Mouse (Mus musculus) 416B (cell line): ENCODE data around the gene Rprd1b.
A peak's percentile ranks its signal among the peaks of the same experiment; 100 is the strongest.

Source experiments
- DNase-seq: peaks from one replicate; pipeline ENCODE4 v3.0.0; 2011; ENCODE audit warnings: low read depth

The Rprd1b gene

GRCm38 (mm10) chr2:158122814-158123213 is 94.5 kb downstream of the Rprd1b start:
- DNase-seq: no peak

- no peak for DNase-seq
These were observed 98.9 kb downstream of the Rprd1b start for GRCm38 (mm10) chr2:158127245-158127644.

GRCm38 (mm10) chr2:158127872-158128271 is 99.6 kb downstream of the Rprd1b start:
- no peak for DNase-seq

GRCm38 (mm10) chr2:158128461-158129130 is 100.3 kb downstream of the Rprd1b start:
- DNase-seq: no peak

DNA sequence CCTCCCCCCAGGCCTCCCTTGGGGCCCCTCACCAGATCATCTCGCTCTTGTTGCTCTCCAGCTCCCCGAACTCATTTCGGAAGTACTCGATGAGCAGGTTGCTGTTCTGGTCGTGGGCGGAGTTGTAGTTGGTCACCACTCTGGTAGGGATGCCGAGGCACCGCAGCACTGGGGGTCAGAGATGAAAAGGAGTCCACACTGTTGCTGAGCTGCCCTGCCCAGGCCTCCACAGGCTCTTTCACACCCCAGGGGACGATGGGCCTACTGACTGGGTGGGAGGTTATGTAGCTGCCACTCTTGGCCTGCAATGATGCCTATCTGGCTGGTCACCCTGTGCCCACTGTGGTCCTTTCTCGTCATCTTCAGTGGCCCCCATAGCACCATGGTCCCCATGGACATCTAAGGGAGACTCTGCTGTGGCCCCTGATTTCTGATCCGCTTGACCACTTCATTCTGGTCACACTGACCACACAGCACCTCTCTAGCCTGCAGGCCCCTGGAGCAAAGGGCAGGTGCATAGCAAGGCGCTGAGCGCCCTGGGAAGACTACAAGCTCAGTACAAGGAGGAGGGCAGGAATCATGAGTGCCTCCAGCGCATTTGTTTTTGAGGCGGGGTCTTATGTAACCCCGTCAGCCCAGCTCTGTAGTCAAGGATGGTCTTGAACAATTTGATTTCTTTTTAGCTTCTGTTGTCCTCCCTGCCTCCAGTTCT is 101.2 kb downstream of the Rprd1b start:
- DNase-seq: no peak

GRCm38 (mm10) chr2:158130391-158130986 is 102.2 kb downstream of the Rprd1b start:
- no peak for DNase-seq

- no peak for DNase-seq
These were observed 103.0 kb downstream of the Rprd1b start for GRCm38 (mm10) chr2:158131197-158131835.

- no peak for DNase-seq
These were observed 104.0 kb downstream of the Rprd1b start for GRCm38 (mm10) chr2:158132320-158132719.

DNA sequence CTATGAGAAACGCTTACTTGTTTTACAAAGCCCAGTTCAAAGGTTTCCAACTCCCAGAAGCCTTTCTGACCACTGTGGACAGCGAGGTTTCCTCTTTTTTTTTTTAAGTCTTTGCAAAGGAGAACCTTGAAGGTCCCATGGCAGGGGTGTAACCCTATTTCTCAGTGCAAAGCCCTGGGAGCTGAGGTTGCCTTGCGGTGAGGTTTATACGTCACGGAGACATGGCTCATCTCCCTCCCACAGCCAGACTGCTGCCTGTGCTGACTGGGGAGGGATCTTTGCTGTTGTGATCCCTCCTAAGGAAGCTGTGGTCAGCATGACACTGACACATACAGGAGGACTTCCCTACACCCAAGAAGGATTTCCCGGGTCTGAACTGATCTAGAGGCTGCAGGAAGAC is 104.8 kb downstream of the Rprd1b start:
- peak; percentile 95 for DNase-seq

DNA sequence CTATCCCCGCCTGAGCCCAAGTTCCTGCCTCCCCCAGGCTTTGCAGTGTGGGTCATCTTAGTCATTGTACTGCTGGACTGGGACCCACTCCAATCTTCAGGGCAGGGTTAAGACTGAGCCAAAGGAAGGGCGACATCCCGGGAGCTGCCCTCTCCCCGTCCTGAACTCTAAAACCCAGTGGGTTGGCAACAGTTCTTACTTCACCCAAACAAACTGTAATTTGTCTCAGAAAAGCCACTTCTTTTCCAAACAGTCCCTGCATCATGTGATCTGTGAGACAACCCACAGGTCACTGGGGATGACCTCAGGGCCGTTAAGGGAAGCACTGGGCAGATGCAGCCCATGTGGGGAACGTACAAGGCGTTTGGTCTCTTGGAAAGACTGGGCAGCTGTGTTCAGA is 107.9 kb downstream of the Rprd1b start:
- DNase-seq: no peak

DNA sequence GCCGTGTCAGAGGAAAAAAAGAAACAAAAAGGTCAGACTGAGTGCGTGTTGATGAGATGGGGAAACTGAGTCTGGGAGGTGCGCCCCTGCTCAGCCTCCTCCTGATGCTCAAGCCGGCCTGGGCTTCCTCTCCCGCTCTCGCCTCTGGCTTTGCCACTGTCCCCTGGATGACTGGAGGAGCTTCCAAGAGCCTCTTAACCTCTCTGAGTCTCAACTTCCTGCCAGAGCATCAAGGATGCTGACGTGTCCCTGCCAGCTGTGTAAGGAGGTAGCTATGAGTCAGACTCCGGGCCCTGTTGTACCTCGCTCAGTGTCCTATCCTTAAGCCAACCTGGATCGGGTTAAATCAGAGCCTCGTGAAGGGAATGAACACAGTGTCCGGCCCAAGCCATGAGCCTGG is 109.5 kb downstream of the Rprd1b start:
- DNase-seq: peak; percentile 58

- no peak for DNase-seq
These were observed 110.5 kb downstream of the Rprd1b start for GRCm38 (mm10) chr2:158138778-158139177.

GRCm38 (mm10) chr2:158139628-158140027 is 111.3 kb downstream of the Rprd1b start:
- DNase-seq: no peak

GRCm38 (mm10) chr2:158140664-158141063 is 112.4 kb downstream of the Rprd1b start:
- DNase-seq: no peak

GRCm38 (mm10) chr2:158141271-158141670 is 113.0 kb downstream of the Rprd1b start:
- DNase-seq: no peak

GRCm38 (mm10) chr2:158141690-158142440 is 113.6 kb downstream of the Rprd1b start:
- DNase-seq: peak; percentile 92

DNA sequence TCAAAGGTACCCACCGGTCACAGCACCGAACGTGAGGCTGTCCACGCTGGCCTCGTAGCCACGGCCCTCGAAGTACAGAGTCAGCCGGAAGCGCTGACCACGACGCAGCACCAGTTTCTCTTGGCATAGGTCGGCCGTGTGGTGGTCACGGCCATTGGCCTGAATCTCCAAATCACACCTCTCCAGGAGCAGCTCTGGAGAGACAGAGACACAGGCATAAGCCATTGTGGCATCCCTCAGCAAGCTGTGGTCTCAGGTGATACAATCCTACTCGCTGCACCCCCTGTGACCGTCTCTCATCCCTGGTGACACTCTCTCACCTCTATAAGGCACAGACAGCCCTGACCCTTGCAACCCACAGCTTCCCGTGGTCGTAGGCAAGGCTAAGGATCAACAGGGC is 114.7 kb downstream of the Rprd1b start:
- no peak for DNase-seq

DNA sequence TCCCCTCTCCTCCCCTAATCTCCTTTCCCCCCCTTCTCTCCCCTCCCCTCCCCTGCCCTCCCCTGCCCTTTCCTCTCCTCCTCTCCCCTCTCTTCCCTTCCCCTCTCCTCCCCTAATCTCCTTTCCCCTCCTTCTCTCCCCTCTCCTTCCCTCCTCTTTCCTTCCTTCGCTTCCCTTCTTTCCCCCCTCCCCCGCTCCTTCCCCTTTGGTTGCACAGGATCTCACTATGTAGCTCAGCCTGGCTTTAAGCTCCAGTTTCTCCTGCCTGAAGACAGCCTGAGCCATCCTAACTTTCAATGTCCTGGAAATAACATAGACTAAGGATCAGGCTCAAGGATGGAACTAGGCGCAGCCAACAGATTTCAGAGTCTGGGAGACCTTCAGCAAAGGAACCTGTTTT is 115.5 kb downstream of the Rprd1b start:
- DNase-seq: no peak

GRCm38 (mm10) chr2:158144263-158144662 is 116.0 kb downstream of the Rprd1b start:
- no peak for DNase-seq

DNA sequence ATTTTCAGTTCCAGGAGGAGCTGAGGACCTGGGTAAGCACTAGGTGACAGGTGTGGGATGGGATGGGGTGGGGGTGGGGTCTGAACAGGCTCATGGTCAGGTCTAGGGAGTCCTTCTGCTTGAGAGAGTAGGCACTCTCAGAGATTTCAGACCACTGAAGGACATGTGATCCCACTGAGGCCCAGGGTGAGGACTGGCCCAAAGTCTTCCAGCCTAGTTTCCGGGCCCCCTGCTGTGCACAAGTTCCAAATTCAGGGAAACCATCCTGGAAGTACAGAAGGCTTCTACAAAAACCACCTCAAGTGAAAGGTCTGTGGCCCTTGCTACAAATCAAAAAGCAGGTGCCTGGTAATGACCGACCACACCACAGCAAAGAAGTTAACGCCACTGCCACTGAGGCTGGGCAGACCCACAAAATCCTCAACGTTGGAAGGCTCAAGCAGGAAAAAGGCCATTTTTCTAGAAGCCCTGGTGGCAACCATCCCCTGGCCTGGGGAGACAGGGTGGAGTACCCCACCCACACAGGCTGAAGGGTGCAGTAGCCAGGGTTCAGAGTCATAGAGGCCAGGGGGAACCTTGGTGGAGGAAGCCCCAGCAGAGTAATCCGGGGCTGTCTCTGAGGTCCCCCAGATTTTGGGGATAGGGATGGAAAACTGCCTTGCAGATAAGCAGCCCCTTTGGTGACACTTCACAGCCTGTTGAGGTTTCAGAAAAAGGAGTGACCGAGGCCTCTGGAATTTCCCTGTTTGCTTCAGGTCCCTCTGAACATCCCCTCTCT is 116.6 kb downstream of the Rprd1b start:
- DNase-seq: no peak

DNA sequence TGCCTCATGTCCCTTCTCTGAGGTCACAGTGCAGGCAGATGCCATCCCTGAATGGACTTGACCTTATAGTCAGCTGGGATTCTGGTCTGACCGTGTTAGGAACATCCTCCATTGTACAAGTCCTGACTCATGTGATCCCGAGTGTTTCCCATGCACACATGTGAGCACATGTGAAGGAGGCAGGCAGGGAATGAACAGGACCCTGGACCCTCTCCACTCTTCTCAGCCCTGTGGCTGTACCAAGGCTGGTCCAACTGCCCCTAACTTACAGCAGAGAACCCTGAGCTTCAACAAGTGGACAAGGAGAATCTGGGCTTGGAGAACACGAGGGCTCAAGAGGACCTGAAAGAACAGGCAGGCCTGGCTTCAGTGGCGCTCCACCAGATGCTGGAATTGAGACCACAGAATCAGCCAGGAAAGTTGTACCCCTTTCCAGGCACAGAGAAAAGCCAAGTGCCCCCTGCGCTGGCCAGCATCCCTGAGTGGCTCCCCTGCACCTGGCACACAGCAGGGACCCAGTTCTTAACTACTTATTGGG is 117.3 kb downstream of the Rprd1b start:
- no peak for DNase-seq
